Mouse (Mus musculus) kidney, postnatal 4 days (tissue): ENCODE data around the gene Gata2.
A peak's percentile ranks its signal among the peaks of the same experiment; 100 is the strongest.

Source experiments
- DNase-seq, 2 experiments: peaks; one replicate each; pipeline ENCODE4 v3.0.0; 2021; ENCODE audit warnings: mixed read lengths in 2 of 2

Gene Gata2

GRCm38 (mm10) chr6:88196054-88196732 is 2.5 kb downstream of the Gata2 start:
- peak; percentile 36 to 52 for DNase-seq

GRCm38 (mm10) chr6:88196733-88197312 is 3.1 kb downstream of the Gata2 start:
- peak; percentile 24 to 51 for DNase-seq

GRCm38 (mm10) chr6:88197313-88198069 is 3.8 kb downstream of the Gata2 start:
- DNase-seq: peak; percentile 52 to 62

- peak; percentile 90 to 93 for DNase-seq
Measured at GRCm38 (mm10) chr6:88198070-88198940, 4.6 kb downstream of the Gata2 start.

- peak; percentile 46 to 63 for DNase-seq
Measured at GRCm38 (mm10) chr6:88199001-88199717, 5.5 kb downstream of the Gata2 start.

- DNase-seq: peak in 1 of 2 experiments; percentile 31
Measured at GRCm38 (mm10) chr6:88199718-88200692, 6.3 kb downstream of the Gata2 start.

- peak; percentile 24 to 25 for DNase-seq
Measured at GRCm38 (mm10) chr6:88200693-88201609, 7.3 kb downstream of the Gata2 start.

- DNase-seq: peak; percentile 35 to 36
Measured at GRCm38 (mm10) chr6:88201926-88202700, 8.4 kb downstream of the Gata2 start.

- DNase-seq: peak; percentile 49 to 65
Measured at GRCm38 (mm10) chr6:88202921-88203690, 9.4 kb downstream of the Gata2 start.

GRCm38 (mm10) chr6:88203791-88204405 is 10.2 kb downstream of the Gata2 start:
- DNase-seq: peak in 1 of 2 experiments; percentile 24

- peak; percentile 24 to 43 for DNase-seq
Measured at GRCm38 (mm10) chr6:88204531-88205385, 11.1 kb downstream of the Gata2 start.

- DNase-seq: peak; percentile 26 to 44
Measured at GRCm38 (mm10) chr6:88205386-88205700, 11.7 kb downstream of the Gata2 start.

- peak; percentile 34 to 59 for DNase-seq
Measured at GRCm38 (mm10) chr6:88205937-88206336, 12.2 kb downstream of the Gata2 start.

GRCm38 (mm10) chr6:88206566-88206965 is 12.9 kb downstream of the Gata2 start:
- no peak for DNase-seq

GRCm38 (mm10) chr6:88207403-88208033 is 13.8 kb downstream of the Gata2 start:
- no peak for DNase-seq

- no peak for DNase-seq
Measured at GRCm38 (mm10) chr6:88208321-88208720, 14.6 kb downstream of the Gata2 start.
